Mouse (Mus musculus): ENCODE results near the gene A830031A19Rik. TPM values are rescaled to one million over a fixed set of nuclear protein-coding genes. Genes with fewer than 3 reads are reported as not detected.

The A830031A19Rik gene
- polyA plus RNA-seq, 1 experiment = 1.2 TPM

- TF ChIP-seq POLR2A (IDR thresholded peaks at IDR 0.05; ENCODE audit: extremely low read depth, insufficient read depth, low read length) (no peak), CTCF (IDR thresholded peaks at IDR 0.05; ENCODE audit: extremely low read depth, insufficient read depth, low read length) (peak; percentile 24; the same call in 1 of the 2 replicates)
- Histone ChIP-seq H3K4me3 (ENCODE audit: insufficient read depth, low read length) (no peak overlapping the region), H3K4me1 (ENCODE audit: control insufficient read depth, insufficient read depth, low read length) (peaks cover 7% of the 10 kb centered on the region; the same call in 1 of the 2 replicates), H3K27ac (ENCODE audit: insufficient read depth, low read length) (no peak overlapping the region)
Observed at GRCm38 (mm10) chr11:24008244-24008643, 66.6 kb downstream of the A830031A19Rik start.

- no peak for TF ChIP-seq CTCF (IDR thresholded peaks at IDR 0.05; ENCODE audit: extremely low read depth, insufficient read depth, low read length)
- no peak for TF ChIP-seq POLR2A (IDR thresholded peaks at IDR 0.05; ENCODE audit: extremely low read depth, insufficient read depth, low read length)
- Histone ChIP-seq H3K4me1 (ENCODE audit: control insufficient read depth, insufficient read depth, low read length) (peaks cover 5% of the 10 kb centered on the region; the same call in 1 of the 2 replicates), H3K4me3 (ENCODE audit: insufficient read depth, low read length) (no peak overlapping the region), H3K27ac (ENCODE audit: insufficient read depth, low read length) (peak overlapping the region; percentile 87)
Observed at GRCm38 (mm10) chr11:24005445-24006156, 69.3 kb downstream of the A830031A19Rik start.

DNA sequence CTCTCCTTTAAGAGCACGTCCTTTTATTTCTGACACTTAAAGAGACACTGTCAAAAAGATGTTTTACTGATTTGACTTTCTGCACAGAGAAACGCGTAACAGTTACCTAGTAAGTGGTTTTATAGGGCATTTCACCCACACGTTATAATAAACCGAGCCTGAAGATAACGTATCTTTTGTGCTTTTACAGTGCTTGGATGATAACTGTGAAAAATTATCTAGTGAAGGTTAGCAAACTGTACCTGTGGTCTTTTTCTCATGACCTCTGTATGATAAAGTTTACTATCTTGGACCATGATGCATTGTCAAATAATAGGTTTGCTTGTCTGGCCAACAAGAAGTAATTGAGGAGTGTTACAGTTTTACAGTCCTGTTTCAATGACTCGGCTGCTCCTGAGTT, 74.2 kb downstream of the A830031A19Rik start:
- H3K4me1 ChIP-seq (ENCODE audit: control insufficient read depth, insufficient read depth, low read length) = peaks cover under 1% of the 10 kb centered on the region; the same call in 1 of the 2 replicates
- no peak overlapping the region for H3K27ac ChIP-seq (ENCODE audit: insufficient read depth, low read length)
- no peak overlapping the region for H3K4me3 ChIP-seq (ENCODE audit: insufficient read depth, low read length)
- TF ChIP-seq POLR2A (IDR thresholded peaks at IDR 0.05; ENCODE audit: extremely low read depth, insufficient read depth, low read length) = no peak
- TF ChIP-seq CTCF (IDR thresholded peaks at IDR 0.05; ENCODE audit: extremely low read depth, insufficient read depth, low read length) = no peak

Other genes starting within 250 kb of the A830031A19Rik start
- 11.6 and 11.9 TPM in 2 replicates for gene Papolg, start 179.8 kb downstream of the A830031A19Rik start, polyA plus RNA-seq (2012; rRNA removed)
- 62.8 and 64.1 TPM in 2 replicates for gene Bcl11a, start 3.0 kb upstream of the A830031A19Rik start, polyA plus RNA-seq (2012; rRNA removed)

Data from cortical plate, adult 2 months (tissue).